Mouse (Mus musculus) layer of hippocampus, postnatal 10 days (tissue): ENCODE results near the gene Slc10a7. TPM values are rescaled to one million over a fixed set of nuclear protein-coding genes. Genes with fewer than 3 reads are reported as not detected.

Source experiments
- total RNA-seq, 2 experiments: library from RNA; stranded (reverse); gene quantifications; 2 replicates each; pipeline ENCODE4 v1.2.3; 2021

Gene Slc10a7
- total RNA-seq, 2 experiments from 2014 or later, result 7.8 to 8.2 TPM

Other genes with a start within 250 kb of the Slc10a7 start
- not detected for gene Pou4f2, start 72.7 kb upstream of the Slc10a7 start, total RNA-seq
- gene Rbmxl1, start 448 bp upstream of the Slc10a7 start, total RNA-seq, result 10 to 100 TPM; 69.7 to 72.5 TPM